12 mouse cellular contexts compared by ENCODE assay signal in the genomic region with DNA sequence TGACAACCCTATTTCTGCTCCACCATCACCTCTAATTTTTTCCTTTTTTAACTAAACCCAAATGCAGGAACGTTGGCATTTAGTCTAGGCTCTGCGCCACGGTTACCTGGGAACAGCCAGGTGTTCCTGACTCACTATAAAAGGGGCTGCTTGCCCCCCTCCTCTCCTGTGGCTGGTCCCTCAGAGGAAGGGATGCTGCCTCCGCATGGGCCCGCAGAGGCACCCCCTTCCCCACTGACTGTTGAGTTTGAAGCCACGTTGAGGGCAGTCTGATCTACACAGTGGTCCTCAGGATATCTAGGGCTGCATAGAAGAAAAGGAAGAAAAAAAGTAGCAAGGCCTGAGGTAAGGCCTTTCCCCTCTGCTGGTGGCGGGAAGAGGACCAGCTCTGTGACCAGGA. TPM values are rescaled to one million over a fixed set of nuclear protein-coding genes. Genes with fewer than 3 reads are reported as not detected.
DNase-seq lines count a peak whose midpoint lies in the region; ATAC-seq and TF ChIP-seq lines count a peak whose summit lies in the region.
"Had no signal": no experiment of that assay in that cellular context is flagged by ENCODE, and none has a peak within 500 bp of the region (broad histone marks: within the 10 kb centered on the region; RNA-seq: fewer than 3 reads in every experiment).

No protein-coding gene starts in this region.

- peak overlapping the region; percentile 96; the same call in 1 of the 2 replicates for H3K27ac ChIP-seq in heart, embryonic 13.5 days (replicated peaks)
- peak overlapping the region; percentile 97; the same call in 1 of the 2 replicates for H3K27ac ChIP-seq in lung, postnatal 0 days (ENCODE audit: low read length)
- H3K27ac ChIP-seq in embryonic facial prominence, embryonic 15.5 days (replicated peaks), result 0 out of 2 replicates have a peak overlapping the region, but pooled peaks have one; percentile 98
- H3K27ac ChIP-seq in liver, postnatal 0 days (ENCODE audit: low read depth), result peak overlapping the region; percentile 100

- no peak overlapping the region for H3K4me3 ChIP-seq in heart, embryonic 13.5 days
- no peak overlapping the region for H3K4me3 ChIP-seq in lung, postnatal 0 days (ENCODE audit: low read depth, low read length)
- H3K4me3 ChIP-seq in embryonic facial prominence, embryonic 15.5 days (replicated peaks), result no peak overlapping the region
- H3K4me3 ChIP-seq in liver, postnatal 0 days (ENCODE audit: low read depth, low read length), result no peak overlapping the region

- peak overlapping the region; percentile 73; the same call in 1 of the 2 replicates for H3K4me2 ChIP-seq in heart, embryonic 13.5 days
- H3K4me2 ChIP-seq in lung, postnatal 0 days (replicated peaks; ENCODE audit: low read depth, low read length), result no peak overlapping the region
- 0 out of 2 replicates have a peak overlapping the region, but pooled peaks have one; percentile 53 for H3K4me2 ChIP-seq in embryonic facial prominence, embryonic 15.5 days (replicated peaks)
- no peak overlapping the region for H3K4me2 ChIP-seq in liver, postnatal 0 days (ENCODE audit: low read depth, low read length)

- H3K9me3 ChIP-seq in heart, embryonic 13.5 days, result peaks cover 3% of the 10 kb centered on the region; the same call in 1 of the 2 replicates
- H3K9me3 ChIP-seq in lung, postnatal 0 days (ENCODE audit: low read length), result no peaks in the 10 kb centered on the region
- no peaks in the 10 kb centered on the region for H3K9me3 ChIP-seq in embryonic facial prominence, embryonic 15.5 days (replicated peaks)
- H3K9me3 ChIP-seq in liver, postnatal 0 days (ENCODE audit: low read length), result no peaks in the 10 kb centered on the region
- H3K9me3 ChIP-seq: stomach, embryonic 15.5 days had no signal

- intact Hi-C loops in heart, postnatal 25 days (cut with DNase I), result no loop called here

- TF ChIP-seq EP300 in lung, postnatal 0 days (IDR thresholded peaks at IDR 0.05), result no peak
- no peak for TF ChIP-seq EP300 in liver, postnatal 0 days (IDR thresholded peaks at IDR 0.05; ENCODE audit: low read depth)

- no peak for TF ChIP-seq CTCF in lung, postnatal 0 days (IDR thresholded peaks at IDR 0.05)
- TF ChIP-seq CTCF in liver, postnatal 0 days (IDR thresholded peaks at IDR 0.05; ENCODE audit: low read depth), result no peak

- 69% methylated on average over 7 of the region's 7 CpGs for WGBS in heart, embryonic 13.5 days
- 72% methylated on average over 7 of the region's 7 CpGs for WGBS in lung, postnatal 0 days
- 72% methylated on average over 7 of the region's 7 CpGs for WGBS in embryonic facial prominence, embryonic 15.5 days
- WGBS in liver, postnatal 0 days (ENCODE audit: insufficient replicate concordance), result 76% methylated on average over 7 of the region's 7 CpGs

- H3K4me1 ChIP-seq in heart, embryonic 13.5 days, result peaks cover 9% of the 10 kb centered on the region
- peaks cover 15% of the 10 kb centered on the region; the same call in 1 of the 2 replicates for H3K4me1 ChIP-seq in lung, postnatal 0 days (ENCODE audit: insufficient read depth, low read depth, low read length)
- H3K4me1 ChIP-seq in embryonic facial prominence, embryonic 15.5 days, result peaks cover 9% of the 10 kb centered on the region
- peaks cover 8% of the 10 kb centered on the region; the same call in 1 of the 2 replicates for H3K4me1 ChIP-seq in liver, postnatal 0 days (ENCODE audit: insufficient read depth)

- DNase-seq in heart, postnatal 25 days (ENCODE audit: low spot score), result no peak
- no peak for DNase-seq in lung, postnatal 0 days (ENCODE audit: low spot score)
- no peak for DNase-seq in lung, postnatal 25 days (ENCODE audit: low spot score)
- no peak for DNase-seq in liver, postnatal 0 days
- DNase-seq in spleen, adult 18-20 months, result no peak
- DNase-seq: cerebellum, adult 18-20 months; right cerebral cortex, postnatal 25 days had no signal

- H3K9ac ChIP-seq in heart, embryonic 13.5 days, result no peak overlapping the region; the same call in 1 of the 2 replicates
- no peak overlapping the region for H3K9ac ChIP-seq in lung, postnatal 0 days (replicated peaks; ENCODE audit: low read depth)
- no peak overlapping the region for H3K9ac ChIP-seq in embryonic facial prominence, embryonic 15.5 days
- no peak overlapping the region for H3K9ac ChIP-seq in liver, postnatal 0 days (replicated peaks)

- H3K27me3 ChIP-seq in heart, embryonic 13.5 days (replicated peaks), result no peaks in the 10 kb centered on the region
- no peaks in the 10 kb centered on the region for H3K27me3 ChIP-seq in lung, postnatal 0 days (replicated peaks; ENCODE audit: insufficient read depth, low read length)
- no peaks in the 10 kb centered on the region for H3K27me3 ChIP-seq in embryonic facial prominence, embryonic 15.5 days
- no peaks in the 10 kb centered on the region for H3K27me3 ChIP-seq in liver, postnatal 0 days (ENCODE audit: insufficient read depth, low read length)
- H3K27me3 ChIP-seq: stomach, embryonic 15.5 days had no signal

- H3K36me3 ChIP-seq in heart, embryonic 13.5 days, result no peaks in the 10 kb centered on the region
- no peaks in the 10 kb centered on the region for H3K36me3 ChIP-seq in lung, postnatal 0 days (ENCODE audit: insufficient read depth, low read length)
- no peaks in the 10 kb centered on the region for H3K36me3 ChIP-seq in embryonic facial prominence, embryonic 15.5 days
- no peaks in the 10 kb centered on the region for H3K36me3 ChIP-seq in liver, postnatal 0 days (replicated peaks; ENCODE audit: insufficient read depth, low read length)
- H3K36me3 ChIP-seq: stomach, embryonic 15.5 days had no signal

- no peak for ATAC-seq in heart, embryonic 13.5 days (ENCODE audit: extremely low read depth, insufficient number of reproducible peaks, low FRiP score, low TSS enrichment)
- ATAC-seq in lung, postnatal 0 days, result no peak
- ATAC-seq in embryonic facial prominence, embryonic 15.5 days (ENCODE audit: insufficient number of reproducible peaks, low FRiP score, low TSS enrichment, low read depth), result no peak
- ATAC-seq in liver, postnatal 0 days, result no peak
- no peak for ATAC-seq in inflammation-experienced regulatory T-cells, adult 6 months
- ATAC-seq: midbrain, embryonic 16.5 days had no signal

RNA-seq across cellular contexts. Expression of a gene that starts 11.8 kb away (rescaled TPM):
- polyA plus RNA-seq in heart, embryonic 13.5 days (2015; fragmentation: Nextera tagmentation; extraction: Ambion mirVana), result 281 and 299 TPM in 2 replicates
- 10 to 100 TPM; 69.0 to 75.5 TPM for total RNA-seq in heart, postnatal 25 days (2021)
- 83.6 and 97.1 TPM in 2 replicates for polyA plus RNA-seq in lung, postnatal 0 days (2015; fragmentation: Nextera tagmentation; extraction: Ambion mirVana)
- 244 and 280 TPM in 2 replicates for polyA plus RNA-seq in embryonic facial prominence, embryonic 15.5 days (2015; fragmentation: Nextera tagmentation; extraction: Ambion mirVana)
- 115 and 128 TPM in 2 replicates for polyA plus RNA-seq in liver, postnatal 0 days (2015; fragmentation: Nextera tagmentation; extraction: Ambion mirVana)
- polyA plus RNA-seq in inflammation-experienced regulatory T-cells, adult 6 months (2017; shearing (Covaris generic)), result 100 to 1,000 TPM; 112 to 274 (median 131) TPM

RNA-seq across cellular contexts. Expression of a gene that starts 14.3 kb away (rescaled TPM):
- 1.9 and 2.0 TPM in 2 replicates for polyA plus RNA-seq in heart, embryonic 13.5 days (2015; fragmentation: Nextera tagmentation; extraction: Ambion mirVana)
- total RNA-seq in heart, postnatal 25 days (2021), result 1 to 10 TPM; 2.3 TPM
- polyA plus RNA-seq in lung, postnatal 0 days (2015; fragmentation: Nextera tagmentation; extraction: Ambion mirVana), result 51.8 and 56.2 TPM in 2 replicates
- 4.7 and 5.0 TPM in 2 replicates for polyA plus RNA-seq in embryonic facial prominence, embryonic 15.5 days (2015; fragmentation: Nextera tagmentation; extraction: Ambion mirVana)
- 7.3 and 10.3 TPM in 2 replicates for polyA plus RNA-seq in liver, postnatal 0 days (2015; fragmentation: Nextera tagmentation; extraction: Ambion mirVana)
- 1 to 10 TPM in 1 of 3 experiments, under 1 TPM in 2; 0.75 to 1.1 (median 0.88) TPM for polyA plus RNA-seq in inflammation-experienced regulatory T-cells, adult 6 months (2017; shearing (Covaris generic))

Comparison
In these comparisons a context has a peak if more than half of its experiments do, and no peak if none do; other contexts are left out.
1. H3K4me2 ChIP-seq: peak in heart, embryonic 13.5 days (single experiment) and embryonic facial prominence, embryonic 15.5 days (single experiment); none in lung, postnatal 0 days (single experiment) and liver, postnatal 0 days (single experiment).
2. Peak in every context shown above with its lines, with median percentiles within 50 percentile points of each other: H3K27ac ChIP-seq.